Mouse (Mus musculus): ENCODE results near the gene Adamtsl1.

The Adamtsl1 gene

DNA sequence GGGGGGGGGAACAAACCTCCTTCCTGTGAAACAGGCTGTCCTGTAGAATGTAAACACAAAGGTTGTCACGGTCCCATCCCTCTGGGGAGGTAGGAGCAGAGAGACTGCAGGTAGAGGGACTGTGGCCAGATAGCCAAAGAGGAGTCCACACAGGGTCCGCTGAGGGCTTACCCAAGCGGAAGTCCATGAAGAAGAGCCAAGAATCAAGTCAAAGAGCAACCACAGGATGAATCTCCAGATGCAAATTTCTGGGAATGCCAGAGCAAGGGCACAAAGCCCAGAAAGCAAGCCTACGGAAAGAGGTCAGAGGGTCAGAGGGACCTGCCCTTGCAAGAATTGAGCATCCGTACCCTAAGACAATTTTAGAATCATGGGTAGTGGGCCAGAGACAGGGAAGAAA lies 677.2 kb downstream of the Adamtsl1 start:
- no peak for DNase-seq (ENCODE audit: low spot score in 2 of 2)

DNA sequence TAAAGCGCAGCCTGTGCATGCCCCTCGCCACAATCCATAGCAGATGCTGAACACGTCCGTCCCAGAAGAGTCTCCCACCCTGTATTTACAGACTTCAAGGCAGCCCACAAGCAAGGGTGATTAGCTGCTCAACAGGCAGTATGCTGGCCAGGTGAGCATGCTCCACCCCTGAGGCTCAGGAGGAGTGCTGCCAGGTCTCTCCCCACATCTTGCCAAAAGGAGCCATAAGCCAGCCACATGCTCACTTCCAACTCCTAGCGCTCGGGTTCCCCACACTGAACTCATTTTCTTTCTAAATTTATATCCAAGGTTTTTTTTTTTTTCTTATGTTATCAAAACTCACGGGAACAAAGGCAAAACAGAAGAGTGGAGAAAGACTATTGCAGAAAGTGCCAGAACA lies 687.8 kb downstream of the Adamtsl1 start:
- DNase-seq (ENCODE audit: low spot score in 2 of 2) = no peak

- DNase-seq (ENCODE audit: low spot score in 2 of 2) = no peak
Observed at GRCm38 (mm10) chr4:86203288-86203687, 689.3 kb downstream of the Adamtsl1 start.

DNA sequence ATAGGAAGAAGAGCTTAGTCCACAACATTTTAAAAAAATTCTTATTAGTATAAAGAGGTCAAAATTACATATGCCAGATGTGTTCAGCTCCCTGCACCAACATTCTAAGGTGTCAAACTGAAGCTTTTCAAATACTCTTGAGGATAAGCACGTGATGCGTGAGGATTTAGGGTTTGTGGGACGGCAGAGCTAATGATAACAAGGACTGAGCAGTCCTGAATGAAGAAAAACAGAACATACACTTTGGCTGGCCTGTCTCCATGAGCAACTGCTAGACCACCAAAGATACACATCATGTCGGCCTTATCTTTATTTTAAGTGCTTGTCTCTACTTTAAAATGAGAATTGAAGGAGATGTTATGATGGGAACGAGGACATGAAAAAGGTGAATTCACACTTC lies 710.9 kb downstream of the Adamtsl1 start:
- DNase-seq (ENCODE audit: low spot score in 2 of 2) = no peak

DNA sequence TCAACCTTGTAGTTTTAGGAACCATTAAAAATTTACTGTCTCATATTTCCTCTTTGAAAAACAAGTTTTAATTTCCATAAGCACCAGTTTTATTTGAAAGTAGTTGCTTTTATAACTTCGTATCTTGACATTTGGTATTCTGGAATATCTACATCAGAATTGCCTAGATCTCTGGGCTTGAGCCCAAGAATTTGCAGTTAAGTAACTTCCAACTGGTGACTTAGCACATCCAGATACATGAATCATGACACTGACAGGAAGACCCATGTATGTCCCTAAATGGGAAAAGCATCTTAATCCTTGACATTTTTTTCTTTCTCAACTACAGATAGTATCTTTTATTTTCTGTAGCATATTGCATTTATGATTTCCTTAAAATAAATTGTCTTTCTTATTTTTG lies 713.1 kb downstream of the Adamtsl1 start:
- DNase-seq (ENCODE audit: low spot score in 2 of 2) = no peak

- no peak for DNase-seq (ENCODE audit: low spot score in 2 of 2)
Observed at GRCm38 (mm10) chr4:86233197-86233596, 719.2 kb downstream of the Adamtsl1 start.

DNA sequence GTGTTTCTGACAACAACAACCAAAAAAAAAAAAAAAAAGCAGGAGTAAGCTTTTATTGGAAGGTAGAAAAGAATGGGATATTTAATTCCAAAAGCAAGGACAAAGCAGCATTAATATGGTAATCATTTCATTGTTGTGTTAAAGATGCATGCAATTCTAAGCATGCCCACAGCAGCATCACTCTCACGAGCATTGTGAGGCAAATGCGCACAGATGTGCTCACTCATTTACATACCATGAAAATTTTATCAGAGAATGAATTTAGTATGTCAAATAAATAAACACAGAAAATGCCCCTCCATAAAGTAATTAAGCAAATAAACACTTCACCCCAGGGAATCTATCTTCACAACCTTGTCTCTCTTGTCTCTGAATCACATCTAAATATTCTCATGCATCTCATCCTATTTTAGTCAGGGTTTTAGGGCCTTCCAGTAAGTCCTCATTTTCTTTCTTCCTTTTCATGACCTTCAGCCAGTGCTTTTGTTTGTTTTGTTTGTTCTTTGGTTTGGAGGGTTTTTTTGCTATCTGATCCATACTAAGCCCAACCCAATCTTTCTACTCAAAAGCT lies 728.0 kb downstream of the Adamtsl1 start:
- no peak for DNase-seq (ENCODE audit: low spot score in 2 of 2)

GRCm38 (mm10) chr4:86270085-86270484 lies 756.1 kb downstream of the Adamtsl1 start:
- no peak for DNase-seq (ENCODE audit: low spot score in 2 of 2)

- DNase-seq (ENCODE audit: low spot score in 2 of 2) = no peak
Observed at GRCm38 (mm10) chr4:86273703-86274355, 759.9 kb downstream of the Adamtsl1 start.

- no peak for DNase-seq (ENCODE audit: low spot score in 2 of 2)
Observed at GRCm38 (mm10) chr4:86274663-86275062, 760.7 kb downstream of the Adamtsl1 start.

DNA sequence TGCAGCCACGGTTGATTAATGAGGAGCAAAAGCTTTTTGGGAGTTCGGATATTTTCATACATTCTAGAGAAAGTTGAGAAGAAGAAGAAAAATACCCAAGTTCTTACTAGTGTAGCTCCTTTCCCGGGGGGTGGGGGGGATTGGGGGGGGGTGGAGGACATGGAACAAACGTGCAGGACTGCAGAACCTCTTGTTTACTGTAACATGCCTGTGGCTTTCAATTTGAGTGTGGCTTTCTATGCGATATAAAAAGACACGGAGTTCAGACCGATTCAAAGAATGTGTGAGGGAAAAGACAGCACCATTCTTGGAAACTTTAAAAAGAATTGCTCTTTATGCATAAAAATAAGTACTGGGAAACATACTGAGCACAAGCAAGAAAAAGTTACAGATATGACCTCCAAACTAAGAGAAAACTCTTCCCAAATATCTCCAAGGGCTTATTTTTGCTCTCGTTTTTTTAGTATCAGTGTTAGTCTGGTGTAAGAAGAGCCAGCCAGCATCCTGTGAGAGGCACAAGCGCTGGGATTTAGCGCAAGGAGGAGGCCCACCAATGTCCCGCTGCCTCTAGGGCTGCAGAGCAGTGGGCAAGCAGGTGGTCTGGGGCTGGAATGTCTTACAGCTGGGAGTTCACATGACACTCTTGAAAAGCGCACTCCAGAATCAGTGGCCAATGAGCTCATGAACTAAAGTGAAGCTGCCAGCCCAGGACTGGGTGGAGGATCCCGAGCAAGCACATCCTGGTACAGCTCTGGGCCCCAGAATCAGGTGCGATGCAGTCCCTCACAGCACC lies 762.2 kb downstream of the Adamtsl1 start:
- no peak for DNase-seq (ENCODE audit: low spot score in 2 of 2)

GRCm38 (mm10) chr4:86278546-86278945 lies 764.6 kb downstream of the Adamtsl1 start:
- DNase-seq (ENCODE audit: low spot score in 2 of 2) = no peak

GRCm38 (mm10) chr4:86286572-86286971 lies 772.6 kb downstream of the Adamtsl1 start:
- DNase-seq (ENCODE audit: low spot score in 2 of 2) = no peak

DNA sequence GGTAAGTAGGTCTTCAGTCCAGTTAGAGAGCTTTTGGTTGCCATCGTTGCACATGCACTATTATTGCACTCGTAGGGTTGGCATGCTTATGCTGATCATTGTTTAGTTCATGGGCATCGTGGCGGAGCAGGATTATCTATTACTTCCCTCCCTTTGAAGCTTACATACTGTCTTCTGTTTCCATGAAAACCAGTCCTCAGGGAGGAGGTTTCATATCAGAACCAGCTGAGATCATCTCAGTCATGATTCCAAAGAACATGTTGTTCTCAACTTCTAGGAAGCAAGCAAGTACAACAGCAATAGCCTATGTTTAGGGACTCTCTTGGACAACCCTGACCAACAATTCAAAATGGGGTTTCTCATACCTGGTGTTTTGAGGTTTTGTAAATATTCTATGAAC lies 774.3 kb downstream of the Adamtsl1 start:
- no peak for DNase-seq (ENCODE audit: low spot score in 2 of 2)

- DNase-seq (ENCODE audit: low spot score in 2 of 2) = no peak
Observed at GRCm38 (mm10) chr4:86289511-86290273, 775.7 kb downstream of the Adamtsl1 start.

GRCm38 (mm10) chr4:86294828-86295251 lies 780.9 kb downstream of the Adamtsl1 start:
- DNase-seq (ENCODE audit: low spot score in 2 of 2) = no peak

- DNase-seq (ENCODE audit: low spot score in 2 of 2) = no peak
Observed at GRCm38 (mm10) chr4:86301469-86301868, 787.5 kb downstream of the Adamtsl1 start.

DNA sequence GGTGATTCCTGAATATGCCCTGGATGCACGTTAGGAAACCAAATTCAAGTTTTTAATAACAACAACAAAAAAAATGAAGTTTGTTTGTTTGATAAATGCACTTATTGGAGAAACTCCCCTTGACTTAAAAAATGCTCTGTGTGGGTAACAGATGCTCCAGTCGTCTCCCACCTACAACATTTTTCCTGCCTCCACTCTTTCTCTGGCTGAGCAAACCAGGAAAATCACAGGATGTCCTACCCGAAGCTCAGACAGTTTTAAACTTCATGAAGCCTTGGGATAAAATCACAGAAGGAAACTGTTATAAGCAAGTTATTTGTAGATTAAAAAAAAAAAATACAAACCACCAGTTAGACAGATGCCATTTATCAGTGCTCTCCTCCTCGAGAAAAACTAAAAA lies 788.1 kb downstream of the Adamtsl1 start:
- no peak for DNase-seq (ENCODE audit: low spot score in 2 of 2)

GRCm38 (mm10) chr4:86306753-86307152 lies 792.8 kb downstream of the Adamtsl1 start:
- DNase-seq (ENCODE audit: low spot score in 2 of 2) = no peak

- DNase-seq (ENCODE audit: low spot score in 2 of 2) = no peak
Observed at GRCm38 (mm10) chr4:86309178-86309577, 795.2 kb downstream of the Adamtsl1 start.

GRCm38 (mm10) chr4:86310806-86311730 lies 797.1 kb downstream of the Adamtsl1 start:
- no peak for DNase-seq (ENCODE audit: low spot score in 2 of 2)

Data from spleen, postnatal 4 days (tissue).